Mouse (Mus musculus): ENCODE measurements around the gene Slc44a1.

Slc44a1 gene

DNA sequence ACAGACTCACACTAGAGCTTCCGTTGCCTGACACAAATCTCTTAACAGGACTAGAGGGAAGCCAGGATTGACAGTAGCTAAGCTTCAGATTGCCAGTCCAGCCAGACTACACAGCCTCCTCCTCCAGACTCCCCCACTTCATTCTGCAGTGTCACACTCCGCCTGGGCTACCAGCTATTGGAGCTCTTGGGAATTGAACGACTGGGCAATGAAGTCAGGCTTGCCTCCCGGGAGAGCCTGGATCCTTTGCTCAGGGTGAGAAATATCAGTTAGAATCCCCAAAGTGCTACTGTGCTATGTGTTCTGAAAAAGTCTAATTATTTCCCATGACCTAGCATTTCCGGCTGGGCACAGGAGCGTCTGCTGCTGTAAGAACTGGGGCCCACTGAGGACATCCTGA lies 9.7 kb upstream of the Slc44a1 start:
- DNase-seq (ENCODE audit: low read depth, low spot score) = no peak

- DNase-seq (ENCODE audit: low read depth, low spot score) = no peak
These were observed 8.5 kb upstream of the Slc44a1 start for GRCm38 (mm10) chr4:53431585-53432234.

DNA sequence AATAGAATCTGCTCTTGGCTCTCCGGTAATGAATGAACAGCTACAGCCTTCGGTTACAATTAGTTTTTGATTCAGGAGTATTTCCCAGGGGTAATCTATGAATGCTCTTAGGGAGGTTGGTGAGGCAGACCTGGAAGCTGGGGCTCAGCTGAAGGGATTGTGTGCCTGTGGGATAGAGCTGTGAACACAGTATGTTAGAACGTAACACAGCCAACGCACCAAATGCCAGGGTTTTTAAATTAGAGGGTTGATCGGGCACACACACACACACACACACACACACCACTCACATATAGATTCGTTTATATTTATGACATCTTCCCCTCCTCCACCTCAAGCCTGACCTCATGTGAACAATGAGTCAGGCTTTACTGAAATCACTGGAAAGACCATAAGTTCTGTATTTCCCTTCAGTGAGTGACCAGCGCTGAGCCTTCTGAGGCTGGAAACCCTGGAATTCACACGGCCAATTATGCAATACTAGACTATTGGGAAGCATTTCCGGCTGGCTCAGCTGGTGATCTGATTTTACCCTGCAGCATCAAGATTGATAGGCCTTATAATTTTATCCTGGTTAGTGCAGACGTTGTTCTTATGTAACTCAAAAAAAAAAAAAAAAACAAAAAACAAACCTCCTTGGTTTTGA lies 3.0 kb upstream of the Slc44a1 start:
- DNase-seq (ENCODE audit: low read depth, low spot score) = no peak

- no peak for DNase-seq (ENCODE audit: low read depth, low spot score)
These were observed 1.8 kb upstream of the Slc44a1 start for GRCm38 (mm10) chr4:53438386-53438785.

DNA sequence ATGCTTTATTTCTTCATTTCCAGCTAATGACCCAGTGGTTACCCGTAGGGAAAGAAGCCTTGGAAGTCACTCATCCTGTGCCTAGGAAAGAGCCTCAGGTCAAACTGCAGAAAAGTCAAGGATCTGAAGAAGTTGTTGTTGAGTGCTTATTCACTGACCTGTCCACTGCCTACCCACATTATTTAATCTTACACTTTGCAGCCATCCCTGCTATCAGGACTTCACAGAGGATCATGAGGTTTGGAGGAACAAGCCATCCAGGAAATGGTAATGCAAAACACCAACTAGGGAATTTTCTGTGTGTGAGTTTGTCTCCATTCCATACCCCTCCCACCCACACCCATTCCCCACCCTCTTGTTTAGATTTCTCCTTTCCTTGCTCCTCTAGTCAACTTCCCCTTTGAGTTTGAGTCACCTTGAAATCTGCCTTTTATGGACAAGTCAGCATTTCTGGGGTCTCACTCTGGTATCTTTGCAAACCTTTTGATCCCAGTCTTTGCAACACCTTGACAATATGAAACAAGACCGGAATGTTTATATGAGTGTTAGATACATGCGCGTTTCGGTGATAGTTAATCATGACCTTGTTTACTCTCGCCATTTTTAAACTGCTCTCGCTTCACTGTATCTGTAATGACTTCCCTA lies 1.3 kb upstream of the Slc44a1 start:
- no peak for DNase-seq (ENCODE audit: low read depth, low spot score)

DNA sequence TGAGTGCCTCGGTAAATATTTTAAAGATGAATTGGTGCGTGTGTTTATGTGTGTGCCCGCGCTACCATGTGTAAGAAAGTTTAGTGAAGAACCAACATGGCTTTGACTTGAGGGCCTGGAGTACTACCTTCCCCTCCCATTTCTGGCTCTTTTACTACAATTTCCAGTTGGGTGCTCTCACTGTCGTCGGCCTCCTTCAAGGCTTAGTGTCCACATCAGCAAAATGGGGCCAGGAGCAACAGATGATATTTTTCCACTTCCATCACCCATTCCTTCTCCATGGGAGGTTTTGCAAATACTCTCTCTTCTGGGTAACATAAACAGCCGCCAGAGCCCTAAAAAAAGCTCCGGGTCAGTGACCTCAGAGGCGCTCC lies 590 bp upstream of the Slc44a1 start:
- DNase-seq (ENCODE audit: low read depth, low spot score) = no peak

GRCm38 (mm10) chr4:53440816-53441571 lies 781 bp downstream of the Slc44a1 start:
- DNase-seq (ENCODE audit: low read depth, low spot score) = peak; percentile 41

GRCm38 (mm10) chr4:53441683-53442082 lies 1.5 kb downstream of the Slc44a1 start:
- DNase-seq (ENCODE audit: low read depth, low spot score) = no peak

DNA sequence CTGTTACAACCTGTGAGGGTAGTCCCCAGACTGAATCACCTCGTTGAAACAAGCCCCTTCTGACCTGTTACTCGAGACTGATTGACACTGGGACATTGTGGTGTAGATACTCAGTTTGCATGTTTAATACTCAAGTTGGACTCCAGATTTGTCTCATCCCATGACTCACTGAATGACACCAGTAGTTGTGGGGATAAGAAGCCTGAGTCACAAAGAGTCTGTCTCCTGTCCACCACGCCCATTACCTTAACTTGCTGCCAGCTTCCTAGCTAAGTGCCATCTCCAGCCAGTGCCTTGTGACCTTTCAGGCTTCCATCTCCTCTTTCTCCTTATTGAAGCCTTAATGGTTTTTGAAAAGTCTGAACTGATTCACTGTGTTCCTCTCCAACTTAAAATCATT lies 6.0 kb downstream of the Slc44a1 start:
- no peak for DNase-seq (ENCODE audit: low read depth, low spot score)

GRCm38 (mm10) chr4:53447773-53448172 lies 7.6 kb downstream of the Slc44a1 start:
- DNase-seq (ENCODE audit: low read depth, low spot score) = no peak

DNA sequence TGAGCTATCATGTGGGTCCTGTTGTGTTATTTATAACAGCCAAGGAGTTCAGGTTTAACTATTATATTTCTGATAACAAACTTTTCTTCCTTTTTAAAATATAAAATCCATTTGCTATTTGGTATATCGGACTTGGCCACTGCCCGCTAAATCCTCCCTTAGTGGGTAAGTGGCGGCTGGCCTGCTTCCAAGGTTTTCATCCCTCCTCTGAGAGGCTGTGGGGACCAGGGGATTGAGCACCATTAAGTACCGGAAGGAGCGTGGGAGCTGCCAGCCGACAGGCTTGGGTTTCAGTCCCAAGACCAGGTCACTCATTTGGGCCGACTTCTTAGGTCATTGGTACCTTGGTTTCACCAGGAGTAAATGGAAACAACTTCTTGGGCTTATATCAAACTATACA lies 10.5 kb downstream of the Slc44a1 start:
- no peak for DNase-seq (ENCODE audit: low read depth, low spot score)

- DNase-seq (ENCODE audit: low read depth, low spot score) = no peak
These were observed 11.7 kb downstream of the Slc44a1 start for GRCm38 (mm10) chr4:53451887-53452286.

DNA sequence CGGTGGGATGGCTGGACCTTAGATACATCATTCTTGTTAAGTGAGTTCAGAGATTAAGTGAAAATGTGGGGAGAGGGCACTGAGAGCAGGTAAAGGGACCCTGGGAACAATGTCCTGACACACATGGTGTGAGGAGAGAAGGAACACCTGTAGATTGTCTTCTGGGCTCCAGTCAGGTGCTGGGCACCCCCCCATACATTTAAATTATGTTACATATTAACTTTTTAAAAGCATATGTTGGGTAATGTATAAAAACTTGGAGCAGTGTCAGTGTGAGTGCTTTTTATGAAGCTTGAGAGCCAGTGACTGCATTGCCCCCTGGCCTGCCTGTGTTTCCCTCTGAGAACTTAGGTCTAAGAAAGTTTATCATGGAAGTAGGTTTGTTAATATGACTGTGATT lies 12.2 kb downstream of the Slc44a1 start:
- no peak for DNase-seq (ENCODE audit: low read depth, low spot score)

DNA sequence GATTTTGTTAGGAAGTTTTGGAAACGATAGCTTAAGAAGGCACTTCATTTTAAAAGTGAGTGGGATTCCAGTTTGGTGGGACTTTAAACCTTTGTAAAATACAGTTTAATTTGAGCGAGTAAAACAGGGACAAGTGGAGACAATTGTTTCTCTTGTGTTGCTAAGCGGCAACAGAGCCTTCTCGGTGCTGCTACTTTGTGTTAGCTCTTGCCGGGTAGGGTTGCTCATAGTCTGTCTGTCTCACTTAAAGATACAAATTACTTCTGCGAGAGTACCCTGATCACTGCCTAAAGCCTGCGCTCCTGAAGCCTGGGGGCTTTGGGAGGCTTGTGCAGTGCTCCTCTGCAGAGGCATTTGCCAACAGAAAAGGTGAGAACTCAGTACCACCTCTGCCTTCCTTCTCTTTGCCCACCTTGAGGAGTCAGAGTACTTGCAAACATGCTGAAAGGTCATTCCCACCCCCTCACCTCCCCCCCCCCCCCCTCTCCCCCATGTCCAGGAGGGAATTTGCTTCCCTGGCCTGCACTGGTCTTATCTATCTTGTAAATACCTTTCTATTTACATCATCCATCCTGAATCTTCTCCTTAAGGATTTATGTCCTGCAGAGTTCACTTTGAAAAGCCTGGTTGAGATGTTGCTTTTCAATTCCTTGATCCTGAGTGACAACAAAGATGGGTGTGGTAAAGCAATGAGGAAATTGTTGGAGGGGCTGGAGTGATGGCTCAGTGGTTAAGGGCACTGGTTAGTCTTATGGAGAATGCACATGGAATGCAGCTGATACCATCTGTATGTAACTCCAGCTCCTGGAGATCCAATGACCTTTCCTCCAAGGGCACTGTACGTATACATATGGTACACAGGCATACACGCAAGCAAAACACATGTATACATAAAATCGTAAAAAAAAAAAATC lies 13.0 kb downstream of the Slc44a1 start:
- DNase-seq (ENCODE audit: low read depth, low spot score) = no peak

- DNase-seq (ENCODE audit: low read depth, low spot score) = no peak
These were observed 15.7 kb downstream of the Slc44a1 start for GRCm38 (mm10) chr4:53455885-53456284.

GRCm38 (mm10) chr4:53456570-53456969 lies 16.4 kb downstream of the Slc44a1 start:
- no peak for DNase-seq (ENCODE audit: low read depth, low spot score)

DNA sequence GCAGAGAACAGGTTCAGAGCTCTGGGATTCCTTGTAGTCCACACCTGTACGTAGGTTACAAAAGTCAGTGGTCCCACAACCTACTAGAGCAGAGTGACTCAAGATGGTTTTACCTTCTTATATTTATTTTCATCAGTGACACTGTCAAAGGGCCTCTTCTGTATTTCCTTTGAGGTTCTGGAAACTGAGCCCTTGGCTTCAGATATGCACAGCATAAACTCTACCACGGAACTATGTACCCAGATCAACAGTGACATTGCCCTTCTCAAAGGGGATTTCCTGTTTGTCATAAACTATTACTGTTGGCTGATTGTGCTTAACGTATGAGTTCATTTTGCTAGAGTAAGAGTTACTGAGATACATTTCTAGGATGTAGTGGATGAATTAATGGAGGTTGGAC lies 18.3 kb downstream of the Slc44a1 start:
- DNase-seq (ENCODE audit: low read depth, low spot score) = no peak

- DNase-seq (ENCODE audit: low read depth, low spot score) = no peak
These were observed 19.5 kb downstream of the Slc44a1 start for GRCm38 (mm10) chr4:53459697-53460096.

DNA sequence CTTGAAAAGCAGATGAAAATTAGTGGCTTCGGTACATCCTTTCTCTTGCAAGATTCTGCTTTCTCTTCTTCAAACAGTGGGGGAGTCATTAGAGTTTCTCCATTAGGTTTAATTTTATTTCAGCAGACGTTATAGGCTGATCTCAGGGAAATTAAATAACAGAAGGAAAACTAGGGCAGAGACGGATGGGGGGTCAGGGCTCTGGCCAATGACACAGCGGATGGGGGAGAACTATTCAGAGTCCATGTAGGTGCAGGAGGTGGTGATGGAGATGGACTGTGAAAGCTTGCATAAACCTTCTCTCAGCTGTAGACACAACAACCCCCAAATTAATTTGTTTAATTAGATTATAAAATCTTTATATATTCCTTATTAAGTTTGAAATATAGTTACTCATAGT lies 20.8 kb downstream of the Slc44a1 start:
- DNase-seq (ENCODE audit: low read depth, low spot score) = no peak

- DNase-seq (ENCODE audit: low read depth, low spot score) = no peak
These were observed 21.9 kb downstream of the Slc44a1 start for GRCm38 (mm10) chr4:53462069-53462468.

- no peak for DNase-seq (ENCODE audit: low read depth, low spot score)
These were observed 22.5 kb downstream of the Slc44a1 start for GRCm38 (mm10) chr4:53462505-53463251.

All from mesoderm, embryonic 11.5 days (tissue).